Mouse (Mus musculus) CH12.LX (cell line): ENCODE results near the gene Gm17490. TPM values are rescaled to one million over a fixed set of nuclear protein-coding genes. Genes with fewer than 3 reads are reported as not detected.

Source experiments
- DNase-seq: peaks from one replicate; pipeline ENCODE4 v3.0.0-alpha.2; 2013; ENCODE audit errors: extremely low read depth
- H3K27ac ChIP-seq: 2 replicates; pipeline ENCODE4 v1.5.1; 2012; ENCODE audit warnings: low read depth, mild to moderate bottlenecking, control low read depth, moderate library complexity; ENCODE audit not compliant: insufficient read depth
- H3K27me3 ChIP-seq: replicated peaks from 2 replicates; pipeline ENCODE3; 2012; ENCODE audit warnings: inconsistent platforms
- H3K36me3 ChIP-seq, 2 experiments: replicated peaks in 1 of 2; 2 replicates each; pipeline versions ENCODE3 to v1.6.1; 2012; ENCODE audit warnings: inconsistent platforms in 1 of 2, low read length in 1 of 2, mild to moderate bottlenecking in 1 of 2, mixed read lengths in 1 of 2, moderate library complexity in 1 of 2; ENCODE audit not compliant: control insufficient read depth in 1 of 2, insufficient read depth in 1 of 2
- H3K4me1 ChIP-seq, 2 experiments: 2 replicates each; pipeline ENCODE4 v1.6.1; 2012; ENCODE audit warnings: inconsistent platforms in 1 of 2, moderate library complexity in 1 of 2; ENCODE audit not compliant: insufficient read depth in 2 of 2, control insufficient read depth in 1 of 2
- H3K4me2 ChIP-seq: 2 replicates; pipeline ENCODE4 v1.6.1; 2012; ENCODE audit warnings: low read depth, mild to moderate bottlenecking, control low read depth; ENCODE audit not compliant: poor library complexity, insufficient read depth, severe bottlenecking
- H3K4me3 ChIP-seq, 3 experiments: fragments of 150-350 bp in 1 of 3; sonication (generic) in 1 of 3; replicated peaks in 1 of 3; 2 replicates each; pipeline versions ENCODE3 to v1.5.1; 2011 to 2012; ENCODE audit warnings: low read depth in 2 of 3, low read length in 2 of 3, mild to moderate bottlenecking in 2 of 3, moderate library complexity in 2 of 3, control low read depth in 1 of 3, improper control_type of control experiment in 1 of 3, inconsistent platforms in 1 of 3, mixed read lengths in 1 of 3; ENCODE audit not compliant: poor library complexity in 1 of 3
- H3K79me2 ChIP-seq: replicated peaks from 2 replicates; pipeline ENCODE4 v1.6.1; 2012; ENCODE audit warnings: mild to moderate bottlenecking, moderate library complexity; ENCODE audit not compliant: control insufficient read depth, poor library complexity, insufficient read depth, severe bottlenecking; ENCODE audit errors: extremely low read depth
- H3K9ac ChIP-seq: 2 replicates; pipeline ENCODE4 v1.6.1; 2012; ENCODE audit warnings: low read depth, mild to moderate bottlenecking, control low read depth, moderate library complexity; ENCODE audit not compliant: insufficient read depth
- H3K9me3 ChIP-seq: replicated peaks from 2 replicates; pipeline ENCODE3; 2012; ENCODE audit warnings: low read length, inconsistent platforms, mixed read lengths
- CTCF ChIP-seq, 2 experiments: IDR thresholded peaks in 1 of 2; conservative IDR thresholded peaks in 1 of 2; 2 replicates each; pipeline ENCODE4 v1.5.1; 2011 to 2012; ENCODE audit warnings: low read depth in 2 of 2, low read length in 2 of 2, improper control_type of control experiment in 1 of 2, inconsistent platforms in 1 of 2, mild to moderate bottlenecking in 1 of 2, moderate library complexity in 1 of 2
- ELF1 ChIP-seq: IDR thresholded peaks from 2 replicates; pipeline ENCODE4 v1.6.1; 2014; ENCODE audit warnings: low read depth, mild to moderate bottlenecking, inconsistent platforms, low read length, improper control_type of control experiment
- EP300 ChIP-seq: IDR thresholded peaks from 2 replicates; pipeline ENCODE4 v1.6.1; 2011; ENCODE audit warnings: low read length, improper control_type of control experiment
- ETS1 ChIP-seq: conservative IDR thresholded peaks from 2 replicates; pipeline ENCODE4 v1.6.1; 2012; ENCODE audit warnings: low read depth, mild to moderate bottlenecking, inconsistent platforms, low read length, improper control_type of control experiment, moderate library complexity
- IRF4 ChIP-seq: IDR thresholded peaks from 2 replicates; pipeline ENCODE4 v1.6.1; 2014; ENCODE audit warnings: low read depth, mild to moderate bottlenecking, inconsistent platforms, low read length, improper control_type of control experiment
- KAT2A ChIP-seq: IDR thresholded peaks from 2 replicates; pipeline ENCODE4 v1.6.1; 2012; ENCODE audit warnings: low read length, improper control_type of control experiment, inconsistent platforms; ENCODE audit not compliant: insufficient replicate concordance
- MAFK ChIP-seq: IDR thresholded peaks from 2 replicates; pipeline ENCODE4 v1.6.1; 2011; ENCODE audit warnings: low read length, improper control_type of control experiment; ENCODE audit not compliant: insufficient replicate concordance
- MAX ChIP-seq: IDR thresholded peaks from 2 replicates; pipeline ENCODE4 v1.6.1; 2011; ENCODE audit warnings: low read length, improper control_type of control experiment
- MXI1 ChIP-seq: IDR thresholded peaks from 2 replicates; pipeline ENCODE4 v1.6.1; 2011; ENCODE audit warnings: mild to moderate bottlenecking, low read depth, low read length, improper control_type of control experiment
- NRF1 ChIP-seq: IDR thresholded peaks from 2 replicates; pipeline ENCODE4 v1.6.1; 2014; ENCODE audit warnings: low read depth, mild to moderate bottlenecking, inconsistent platforms, low read length, improper control_type of control experiment, moderate library complexity
- PAX5 ChIP-seq: IDR thresholded peaks from 2 replicates; pipeline ENCODE4 v1.6.1; 2012; ENCODE audit warnings: low read length, inconsistent platforms, mixed read lengths
- RCOR1 ChIP-seq: conservative IDR thresholded peaks from 2 replicates; pipeline ENCODE4 v1.6.1; 2012; ENCODE audit warnings: low read depth, mild to moderate bottlenecking, inconsistent platforms, low read length, improper control_type of control experiment
- SIN3A ChIP-seq: IDR thresholded peaks from 2 replicates; pipeline ENCODE4 v1.6.1; 2012; ENCODE audit warnings: low read length, improper control_type of control experiment, inconsistent platforms
- TBP ChIP-seq: conservative IDR thresholded peaks from 2 replicates; pipeline ENCODE4 v1.6.1; 2011; ENCODE audit warnings: low read depth, low read length, improper control_type of control experiment
- UBTF ChIP-seq: IDR thresholded peaks from 2 replicates; pipeline ENCODE4 v1.6.1; 2012; ENCODE audit warnings: low read depth, mild to moderate bottlenecking, inconsistent platforms, low read length, improper control_type of control experiment, moderate library complexity
- USF1 ChIP-seq: IDR thresholded peaks from 2 replicates; pipeline ENCODE4 v1.6.1; 2014; ENCODE audit warnings: low read depth, mild to moderate bottlenecking, inconsistent platforms, low read length, improper control_type of control experiment
- USF2 ChIP-seq: conservative IDR thresholded peaks from 2 replicates; pipeline ENCODE4 v1.6.1; 2011; ENCODE audit warnings: low read depth, low read length, improper control_type of control experiment
- ZKSCAN1 ChIP-seq: IDR thresholded peaks from 2 replicates; pipeline ENCODE4 v1.6.1; 2012; ENCODE audit warnings: low read depth, inconsistent platforms, low read length, improper control_type of control experiment, borderline replicate concordance
- ZMIZ1 ChIP-seq: IDR thresholded peaks from 2 replicates; pipeline ENCODE4 v1.6.1; 2012; ENCODE audit warnings: low read depth, mild to moderate bottlenecking, inconsistent platforms, low read length, improper control_type of control experiment
- dilution Hi-C: fragments of 300-500 bp; cut with MboI; formaldehyde crosslinking; loops from 2 replicates; pipeline ENCODE4 v1.14.3; 2020; ENCODE audit warnings: low sequenced_read_pairs; ENCODE audit not compliant: extremely low pct_unique_long_range_greater_than_20kb, extremely low pct_ligation_motif_present
- in situ Hi-C: fragments of 300-500 bp; cut with MboI; formaldehyde crosslinking; loops from 3 replicates; pipeline ENCODE4 v1.14.3; 2019; ENCODE audit warnings: low sequenced_read_pairs, low pct_ligation_motif_present, low pct_unique_long_range_greater_than_20kb, mixed read lengths
- polyA plus RNA-seq: library from polyadenylated mRNA; unstranded; fragments of >175 nt; gene quantifications from 2 replicates; pipeline ENCODE4 v1.2.1, GENCODE M21; 2012; ENCODE audit warnings: low read depth; ENCODE audit not compliant: insufficient read length
- total RNA-seq, 2 experiments: library from RNA; depleted of rRNA; stranded (reverse); fragments of 300-350 nt in 1 of 2; fragments of >200 nt in 1 of 2; gene quantifications; 2 replicates each; pipeline ENCODE4 v1.2.3; 2012 to 2014

Gene Gm17490
- total and polyA plus RNA-seq, 3 experiments, result not detected

DNA sequence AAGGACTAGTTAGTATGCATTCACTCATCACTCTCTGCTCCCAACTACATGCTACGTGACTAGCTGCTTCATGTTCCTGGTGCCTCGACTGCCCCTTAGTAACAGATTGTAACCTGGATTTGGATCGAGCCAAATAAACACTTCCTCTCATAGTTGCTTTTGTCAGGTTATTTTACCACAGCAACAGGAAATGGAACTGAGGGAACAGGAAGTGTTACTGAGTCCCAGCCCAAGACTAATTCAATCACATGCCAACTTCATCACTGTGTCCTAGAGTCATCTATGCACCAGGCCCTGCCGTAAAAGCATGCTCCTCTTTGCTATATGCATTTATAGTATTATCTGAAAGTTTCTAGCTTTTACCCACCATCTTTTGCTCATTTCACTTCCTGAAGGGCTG is 38.1 kb downstream of the Gm17490 start:
- no peak for TF ChIP-seq RCOR1
- no peak for TF ChIP-seq ELF1
- no peak for TF ChIP-seq USF2
- no peak for TF ChIP-seq ETS1
- TF ChIP-seq MAX, result no peak
- TF ChIP-seq MAFK, result no peak
- no peak for TF ChIP-seq USF1
- TF ChIP-seq EP300, result no peak
- no peak for TF ChIP-seq MXI1
- TF ChIP-seq KAT2A, result no peak
- no peaks in the 10 kb centered on the region for H3K4me1 ChIP-seq
- H3K4me3 ChIP-seq, result no peak overlapping the region
- no peak overlapping the region for H3K27ac ChIP-seq
- no peaks in the 10 kb centered on the region for H3K9me3 ChIP-seq
- dilution Hi-C loops, result no loop called here
- peaks cover 84 to 97% of the 10 kb centered on the region in 2 experiments for H3K36me3 ChIP-seq
- no peaks in the 10 kb centered on the region for H3K27me3 ChIP-seq
- no peak for DNase-seq
- H3K79me2 ChIP-seq, result no peaks in the 10 kb centered on the region; the same call in 1 of the 2 replicates
- in situ Hi-C loops, result no loop called here
- no peak overlapping the region for H3K4me2 ChIP-seq
- no peak overlapping the region for H3K9ac ChIP-seq

DNA sequence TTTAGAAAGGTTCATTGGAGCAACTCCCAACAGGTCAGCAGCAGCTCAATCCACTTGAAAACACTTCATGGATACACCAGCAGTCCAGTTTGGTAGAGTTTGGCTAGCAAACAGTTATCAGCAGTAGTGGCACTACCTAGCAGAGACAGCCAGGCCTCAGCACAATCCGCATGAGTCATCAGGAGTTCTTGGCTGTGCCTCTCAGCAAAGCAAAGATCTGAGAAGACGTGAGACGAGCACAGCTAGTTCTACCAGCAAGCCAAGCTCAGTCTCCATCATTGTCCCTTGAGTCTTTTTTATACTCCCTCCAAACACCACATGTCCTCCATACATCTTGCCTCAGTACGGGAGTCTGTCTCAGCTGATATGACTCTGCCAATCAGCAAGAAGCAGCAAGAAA is 46.7 kb downstream of the Gm17490 start:
- H3K4me3 ChIP-seq, result no peak overlapping the region
- peaks cover 13% of the 10 kb centered on the region for H3K9me3 ChIP-seq
- no peaks in the 10 kb centered on the region for H3K79me2 ChIP-seq
- H3K27ac ChIP-seq, result no peak overlapping the region
- DNase-seq, result no peak
- peaks cover 15 to 21% of the 10 kb centered on the region in 2 experiments for H3K36me3 ChIP-seq
- no peak overlapping the region for H3K4me2 ChIP-seq
- TF ChIP-seq ZKSCAN1 (no peak), SIN3A (no peak)
- H3K9ac ChIP-seq, result no peak overlapping the region
- H3K4me1 ChIP-seq, result no peaks in the 10 kb centered on the region
- H3K27me3 ChIP-seq, result no peaks in the 10 kb centered on the region
- in situ Hi-C loops (no loop called here), dilution Hi-C loops (no loop called here)

DNA sequence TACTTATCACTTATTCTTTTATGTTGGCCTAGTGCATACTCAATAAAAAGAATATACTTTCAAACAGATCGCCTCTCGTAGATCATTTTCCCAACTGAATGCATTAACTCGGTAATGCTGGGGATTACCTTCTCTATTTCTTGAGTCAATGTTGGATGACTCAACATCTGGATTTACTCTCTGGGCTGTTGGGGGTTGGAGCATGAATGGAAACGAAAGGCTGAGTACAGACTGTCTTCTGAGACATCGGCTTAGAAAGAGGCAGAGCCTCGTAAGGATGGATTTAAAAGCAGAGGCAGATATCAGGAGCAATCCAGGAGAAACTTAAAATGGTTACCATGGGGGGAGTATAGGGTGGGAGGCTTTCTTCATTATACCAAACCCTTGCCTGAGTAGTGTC is 47.9 kb downstream of the Gm17490 start:
- in situ Hi-C loops (no loop called here), dilution Hi-C loops (no loop called here)
- Histone ChIP-seq H3K9ac (no peak overlapping the region), H3K79me2 (no peaks in the 10 kb centered on the region), H3K27ac (no peak overlapping the region), H3K36me3 (peaks cover 8 to 12% of the 10 kb centered on the region in 2 experiments), H3K4me1 (no peaks in the 10 kb centered on the region), H3K9me3 (peaks cover 13% of the 10 kb centered on the region), H3K4me3 (no peak overlapping the region), H3K4me2 (no peak overlapping the region), H3K27me3 (no peaks in the 10 kb centered on the region)
- TF ChIP-seq IRF4, result no peak
- TF ChIP-seq TBP, result no peak
- TF ChIP-seq SIN3A, result no peak
- TF ChIP-seq UBTF, result no peak
- no peak for TF ChIP-seq NRF1
- no peak for TF ChIP-seq MAFK
- TF ChIP-seq ZMIZ1, result no peak
- no peak for TF ChIP-seq CTCF (conservative IDR thresholded peaks at IDR 0.05 in 1 of 2, IDR thresholded peaks at IDR 0.05 in 1 of 2; ENCODE audit: low read depth in 2 of 2, low read length in 2 of 2)
- no peak for TF ChIP-seq PAX5
- no peak for DNase-seq
